Mouse (Mus musculus) hindbrain, postnatal 0 days (tissue): ENCODE results near the gene Fbxl13. TPM values are rescaled to one million over a fixed set of nuclear protein-coding genes. Genes with fewer than 3 reads are reported as not detected.

ENCODE experiments used
- ATAC-seq: fragments of 200-750 bp; cut with Nextera tagmentation; 2 replicates; pipeline ENCODE4 v1.8.0; 2017; ENCODE audit warnings: mild to moderate bottlenecking, moderate TSS enrichment, moderate library complexity
- DNase-seq: peaks from one replicate; pipeline ENCODE4 v3.0.0-alpha.2; 2015; ENCODE audit warnings: low spot score
- H3K27ac ChIP-seq: fragments of 300-500 bp; sonication (generic); 2 replicates; pipeline ENCODE4 v1.5.1; 2014; ENCODE audit warnings: mild to moderate bottlenecking
- H3K27me3 ChIP-seq: fragments of 300-500 bp; sonication (generic); 2 replicates; pipeline ENCODE4 v1.6.1; 2014; ENCODE audit warnings: low read length, mixed read lengths; ENCODE audit not compliant: insufficient read depth
- H3K36me3 ChIP-seq: fragments of 300-500 bp; sonication (generic); 2 replicates; pipeline ENCODE4 v1.6.1; 2014; ENCODE audit warnings: low read length, mixed read lengths; ENCODE audit not compliant: insufficient read depth
- H3K4me1 ChIP-seq: fragments of 300-500 bp; sonication (generic); 2 replicates; pipeline ENCODE4 v1.6.1; 2014; ENCODE audit warnings: antibody characterized with exemption, low read length, mixed read lengths; ENCODE audit not compliant: insufficient read depth
- H3K4me2 ChIP-seq: fragments of 300-500 bp; sonication (generic); 2 replicates; pipeline ENCODE4 v1.6.1; 2014; ENCODE audit warnings: low read depth, mild to moderate bottlenecking, low read length, moderate library complexity, mixed read lengths
- H3K4me3 ChIP-seq: fragments of 300-500 bp; sonication (generic); 2 replicates; pipeline ENCODE4 v1.5.1; 2014; ENCODE audit warnings: low read length
- H3K9ac ChIP-seq: fragments of 300-500 bp; sonication (generic); replicated peaks from 2 replicates; pipeline ENCODE4 v1.6.1; 2014; ENCODE audit warnings: mild to moderate bottlenecking, low read length, moderate library complexity, mixed read lengths
- H3K9me3 ChIP-seq: fragments of 300-500 bp; sonication (generic); 2 replicates; pipeline ENCODE4 v1.6.1; 2016; ENCODE audit warnings: low read length, mixed read lengths
- CTCF ChIP-seq: IDR thresholded peaks from 2 replicates; pipeline ENCODE4 v1.5.1; 2016; ENCODE audit warnings: antibody characterized with exemption, control low read depth, low read depth
- WGBS: fragments of 180-500 bp; shearing (Covaris S2); extraction: QIAGEN DNeasy Blood & Tissue Kit; methylation state at CpG from one replicate; pipeline ENCODE4 v1.1.7; 2014; 5-methylcytosine and 5-hydroxymethylcytosine counted together
- polyA plus RNA-seq: library from polyadenylated mRNA; unstranded; fragments of >200 nt; fragmentation: Nextera tagmentation; extraction: Ambion mirVana; gene quantifications from 2 replicates; pipeline ENCODE4 v1.2.1, GENCODE M21; 2015
- total RNA-seq: library from RNA; depleted of rRNA; stranded (reverse); fragments of >200 nt; gene quantifications from 2 replicates; pipeline ENCODE4 v1.2.3, GENCODE M21; 2014

The Fbxl13 gene
- total and polyA plus RNA-seq, 2 experiments from 2014 or later: 0.16 to 0.23 TPM

DNA sequence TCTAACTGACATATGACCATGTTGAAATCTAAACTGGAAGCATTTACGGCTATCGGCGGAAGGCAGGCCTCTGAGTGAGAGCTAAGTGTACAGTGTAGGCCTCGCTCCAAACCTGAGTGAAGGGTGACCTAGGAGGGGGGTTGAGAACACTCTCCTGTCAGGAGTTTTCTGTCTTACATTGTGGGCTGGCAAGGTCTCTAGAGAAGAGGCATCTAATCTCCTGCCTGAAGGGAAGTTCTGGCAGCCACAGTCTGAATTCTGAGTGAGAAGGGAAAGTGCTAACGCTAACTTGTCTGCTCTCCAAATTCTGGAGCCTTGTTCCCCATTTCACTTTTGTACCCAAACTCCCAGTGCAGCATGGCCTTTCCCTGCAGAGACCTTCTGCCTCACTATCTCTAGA lies 156.9 kb downstream of the Fbxl13 start:
- no peaks in the 10 kb centered on the region for H3K9me3 ChIP-seq
- no peak overlapping the region for H3K4me2 ChIP-seq
- H3K4me1 ChIP-seq: peaks cover 2% of the 10 kb centered on the region; the same call in 1 of the 2 replicates
- no peak overlapping the region for H3K9ac ChIP-seq
- ATAC-seq (no peak), DNase-seq (no peak)
- H3K27me3 ChIP-seq: no peaks in the 10 kb centered on the region
- WGBS: 63% methylated on average over 5 of the region's 5 CpGs
- no peaks in the 10 kb centered on the region for H3K36me3 ChIP-seq
- no peak overlapping the region for H3K27ac ChIP-seq
- TF ChIP-seq CTCF: no peak
- H3K4me3 ChIP-seq: no peak overlapping the region

DNA sequence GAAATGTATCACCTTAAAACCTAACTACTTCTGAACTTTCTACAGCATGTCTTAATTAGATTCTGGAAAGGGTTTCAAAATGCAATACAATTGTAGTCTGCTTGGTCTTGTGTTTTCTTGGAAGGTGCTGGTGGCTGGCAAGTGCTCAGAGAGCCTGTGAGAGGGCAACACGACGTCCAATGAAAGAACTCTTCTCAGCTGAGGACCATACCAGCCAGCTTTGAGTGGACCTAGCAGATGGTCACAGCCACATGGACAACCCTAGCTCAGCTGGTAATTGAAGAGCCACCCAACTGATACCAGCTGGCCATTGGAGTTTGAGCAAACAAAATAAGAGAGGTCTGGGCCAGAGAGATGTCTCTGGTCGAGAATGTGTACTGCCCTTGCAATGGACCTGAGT lies 157.7 kb downstream of the Fbxl13 start:
- DNase-seq (no peak), ATAC-seq (no peak)
- no peaks in the 10 kb centered on the region for H3K9me3 ChIP-seq
- H3K27me3 ChIP-seq: no peaks in the 10 kb centered on the region
- no peak overlapping the region for H3K27ac ChIP-seq
- H3K4me2 ChIP-seq: no peak overlapping the region
- no peak for TF ChIP-seq CTCF
- WGBS: 70% methylated on average over 3 of the region's 3 CpGs
- no peak overlapping the region for H3K4me3 ChIP-seq
- H3K4me1 ChIP-seq: peaks cover 2% of the 10 kb centered on the region; the same call in 1 of the 2 replicates
- no peak overlapping the region for H3K9ac ChIP-seq
- H3K36me3 ChIP-seq: no peaks in the 10 kb centered on the region

DNA sequence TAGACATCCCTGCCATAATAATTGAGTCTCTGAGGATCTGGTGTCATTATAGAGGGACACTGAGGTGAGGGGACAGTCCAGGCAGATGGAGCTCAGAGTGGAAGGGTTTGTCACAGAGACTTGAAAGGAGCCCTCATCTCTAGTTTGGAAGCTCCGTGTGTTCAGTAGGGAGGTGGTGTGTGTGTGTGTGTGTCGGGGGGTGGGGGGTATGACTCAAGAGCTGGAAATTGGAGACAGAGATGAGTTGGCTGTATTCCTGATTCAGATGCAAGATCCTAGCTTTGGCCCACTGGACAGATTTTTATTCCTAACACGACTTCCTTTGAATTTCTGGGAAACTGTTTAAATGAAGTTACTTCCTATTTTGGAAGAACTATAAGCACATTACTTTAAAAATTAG lies 158.1 kb downstream of the Fbxl13 start:
- no peak overlapping the region for H3K9ac ChIP-seq
- H3K4me1 ChIP-seq: peaks cover 2% of the 10 kb centered on the region; the same call in 1 of the 2 replicates
- no peak overlapping the region for H3K4me2 ChIP-seq
- no peaks in the 10 kb centered on the region for H3K9me3 ChIP-seq
- H3K27ac ChIP-seq: no peak overlapping the region
- H3K27me3 ChIP-seq: no peaks in the 10 kb centered on the region
- H3K4me3 ChIP-seq: no peak overlapping the region
- ATAC-seq (no peak), DNase-seq (no peak)
- H3K36me3 ChIP-seq: no peaks in the 10 kb centered on the region
- WGBS: 76% methylated on average over 3 of the region's 3 CpGs
- TF ChIP-seq CTCF: no peak

DNA sequence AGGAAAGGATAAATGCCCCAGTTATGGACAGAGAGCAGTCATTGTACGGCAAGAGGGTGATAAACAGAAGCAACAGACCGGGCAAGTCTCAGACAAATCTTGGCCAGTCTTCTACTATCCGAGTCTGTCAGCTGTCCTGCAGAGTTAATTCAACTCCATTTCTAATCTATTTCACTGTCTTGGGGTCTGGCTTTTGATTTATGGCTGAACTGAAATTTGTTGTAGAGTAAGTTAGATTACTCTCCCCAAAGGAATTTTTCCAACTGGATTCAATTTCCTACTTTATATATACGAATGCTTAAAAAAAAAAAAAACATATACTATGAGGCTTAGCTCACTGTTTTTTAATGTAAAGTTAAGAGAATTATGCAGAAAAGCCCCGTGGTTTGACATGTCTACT lies 158.6 kb downstream of the Fbxl13 start:
- H3K4me3 ChIP-seq: no peak overlapping the region
- DNase-seq (no peak), ATAC-seq (no peak)
- H3K4me2 ChIP-seq: no peak overlapping the region
- no peaks in the 10 kb centered on the region for H3K36me3 ChIP-seq
- no peak overlapping the region for H3K9ac ChIP-seq
- no peak for TF ChIP-seq CTCF
- H3K4me1 ChIP-seq: peaks cover 2% of the 10 kb centered on the region; the same call in 1 of the 2 replicates
- no peaks in the 10 kb centered on the region for H3K9me3 ChIP-seq
- WGBS: 76% methylated on average over 5 of the region's 5 CpGs
- H3K27me3 ChIP-seq: no peaks in the 10 kb centered on the region
- H3K27ac ChIP-seq: no peak overlapping the region

DNA sequence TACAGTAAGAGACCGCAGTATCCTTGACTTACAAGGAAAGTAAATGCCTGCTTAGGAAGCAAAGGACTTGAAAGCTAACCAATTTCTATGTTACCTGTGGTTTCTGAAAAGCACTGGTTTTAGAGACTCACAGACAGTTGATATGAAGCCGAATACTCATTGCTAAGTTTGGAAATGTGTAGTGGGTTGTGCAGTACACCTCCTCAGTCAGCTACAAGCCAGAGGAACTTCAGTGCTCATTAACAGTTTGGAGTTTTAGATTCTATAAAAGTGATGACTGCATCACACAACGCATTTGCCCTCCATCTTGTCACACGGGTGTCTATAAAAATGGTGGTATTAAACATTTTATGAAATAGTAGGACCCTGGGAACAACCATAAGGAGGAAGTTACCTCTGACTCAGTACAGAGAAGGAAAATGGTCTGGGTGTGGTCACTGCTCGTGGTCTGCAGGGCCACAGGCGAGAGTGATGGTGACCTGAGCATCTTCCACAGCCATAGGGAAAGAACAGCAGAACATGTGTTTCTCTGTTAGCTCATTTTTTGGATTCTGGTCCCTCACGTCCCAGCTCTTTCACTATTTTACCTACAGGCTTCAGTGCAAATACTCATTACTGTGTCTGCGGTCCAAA lies 160.1 kb downstream of the Fbxl13 start:
- H3K27ac ChIP-seq: no peak overlapping the region
- no peaks in the 10 kb centered on the region for H3K36me3 ChIP-seq
- H3K4me1 ChIP-seq: no peaks in the 10 kb centered on the region; the same call in 1 of the 2 replicates
- no peaks in the 10 kb centered on the region for H3K27me3 ChIP-seq
- no peak overlapping the region for H3K9ac ChIP-seq
- no peak overlapping the region for H3K4me3 ChIP-seq
- WGBS: 94% methylated on average over 8 of the region's 8 CpGs
- TF ChIP-seq CTCF: no peak
- no peaks in the 10 kb centered on the region for H3K9me3 ChIP-seq
- no peak for DNase-seq
- ATAC-seq: no peak
- no peak overlapping the region for H3K4me2 ChIP-seq

DNA sequence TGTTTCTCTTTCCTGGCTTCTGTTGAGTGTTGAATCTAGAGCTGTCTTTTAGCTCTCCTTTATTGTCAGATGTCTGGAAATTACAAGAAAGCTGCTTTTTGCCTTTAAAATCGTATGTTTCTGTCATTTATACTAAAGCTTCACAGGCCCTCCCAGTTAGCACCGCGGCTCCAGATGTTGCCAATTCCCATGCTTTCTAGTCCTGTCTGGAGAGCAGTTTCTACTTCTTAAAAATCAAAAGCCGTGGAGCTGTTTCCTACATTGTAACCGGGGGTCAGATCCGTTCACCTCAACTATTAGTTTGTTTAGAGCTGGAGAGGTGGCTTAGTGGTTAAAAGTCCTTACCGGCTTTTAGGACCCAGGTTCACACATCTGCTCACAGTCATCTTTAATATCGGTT lies 162.2 kb downstream of the Fbxl13 start:
- no peak overlapping the region for H3K27ac ChIP-seq
- no peak for TF ChIP-seq CTCF
- H3K27me3 ChIP-seq: no peaks in the 10 kb centered on the region
- ATAC-seq: no peak
- H3K4me1 ChIP-seq: no peaks in the 10 kb centered on the region
- H3K9me3 ChIP-seq: no peaks in the 10 kb centered on the region
- DNase-seq: no peak
- no peaks in the 10 kb centered on the region for H3K36me3 ChIP-seq
- no peak overlapping the region for H3K9ac ChIP-seq
- H3K4me3 ChIP-seq: no peak overlapping the region
- 87% methylated on average over 8 of the region's 8 CpGs for WGBS
- no peak overlapping the region for H3K4me2 ChIP-seq

DNA sequence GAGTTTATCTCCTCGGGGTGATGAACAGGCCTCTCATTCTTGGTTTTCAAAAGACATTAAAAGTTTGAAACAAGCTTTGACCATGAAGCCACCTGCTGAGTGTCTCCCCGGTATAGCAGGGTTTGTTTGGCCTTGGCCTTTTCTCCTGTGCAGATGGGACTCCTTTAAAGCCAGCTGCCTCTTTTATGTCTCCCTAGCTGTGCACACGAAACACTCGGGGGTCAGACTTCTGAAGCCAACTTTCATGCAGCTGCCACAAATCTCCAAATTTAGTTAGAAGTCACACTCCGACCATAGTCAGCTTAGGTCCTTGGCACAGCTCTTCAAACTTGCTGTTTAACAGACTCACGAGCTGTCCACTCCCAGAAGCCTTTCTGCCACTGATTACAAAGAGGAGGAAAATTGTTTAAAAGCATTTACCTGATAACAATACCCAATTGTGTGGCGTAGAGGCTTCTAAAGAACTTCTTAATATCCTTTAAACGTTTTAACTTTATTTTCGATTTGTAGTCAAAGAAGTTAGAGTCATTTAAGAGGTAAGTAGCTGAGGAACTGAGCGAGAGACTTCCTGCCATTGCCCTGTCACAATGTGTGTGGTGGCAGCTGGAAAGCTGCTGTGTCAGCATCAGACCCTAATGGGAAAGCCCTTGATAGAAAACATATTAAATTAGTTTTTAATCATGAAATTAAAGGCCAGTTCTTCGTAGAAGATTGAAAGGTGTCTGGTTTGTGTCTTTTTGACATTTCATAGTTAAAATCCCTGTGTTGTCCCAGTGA lies 162.8 kb downstream of the Fbxl13 start:
- Histone ChIP-seq H3K4me2 (no peak overlapping the region), H3K36me3 (no peaks in the 10 kb centered on the region), H3K9me3 (no peaks in the 10 kb centered on the region), H3K27me3 (no peaks in the 10 kb centered on the region), H3K27ac (no peak overlapping the region), H3K4me3 (no peak overlapping the region), H3K4me1 (no peaks in the 10 kb centered on the region), H3K9ac (no peak overlapping the region)
- WGBS: 35% methylated on average over 11 of the region's 11 CpGs
- no peak for TF ChIP-seq CTCF
- DNase-seq (no peak), ATAC-seq (no peak)
